Mouse (Mus musculus): ENCODE measurements around the gene Psmg3.

GRCm38 (mm10) chr5:139809397-139809796, 17.3 kb downstream of the Psmg3 start:
- TF ChIP-seq POLR2A (IDR thresholded peaks at IDR 0.05; ENCODE audit: low read depth, low read length): no peak
- peak; percentile 26 for TF ChIP-seq CTCF (conservative IDR thresholded peaks at IDR 0.05; ENCODE audit: insufficient read depth, insufficient read length, low read depth, low read length)

All from kidney, adult 2 months (tissue).